Mouse (Mus musculus) midbrain, embryonic 15.5 days (tissue): Measurements from ENCODE around the gene Tmem270. TPM values are rescaled to one million over a fixed set of nuclear protein-coding genes. Genes with fewer than 3 reads are reported as not detected.

Experiments used
- ATAC-seq: fragments of 200-750 bp; cut with Nextera tagmentation; replicated peaks from 2 replicates; pipeline ENCODE4 v1.8.0; 2017; ENCODE audit warnings: moderate TSS enrichment
- H3K27ac ChIP-seq: fragments of 300-500 bp; sonication (generic); 2 replicates; pipeline ENCODE4 v1.5.1; 2015; ENCODE audit warnings: mild to moderate bottlenecking, inconsistent platforms
- H3K27me3 ChIP-seq: fragments of 300-500 bp; sonication (generic); replicated peaks from 2 replicates; pipeline ENCODE4 v1.6.1; 2015; ENCODE audit warnings: inconsistent platforms
- H3K36me3 ChIP-seq: fragments of 300-500 bp; sonication (generic); replicated peaks from 2 replicates; pipeline ENCODE4 v1.6.1; 2015; ENCODE audit warnings: inconsistent platforms
- H3K4me1 ChIP-seq: fragments of 300-500 bp; sonication (generic); 2 replicates; pipeline ENCODE4 v1.6.1; 2015; ENCODE audit warnings: inconsistent platforms
- H3K4me2 ChIP-seq: fragments of 300-500 bp; sonication (generic); 2 replicates; pipeline ENCODE4 v1.6.1; 2015; ENCODE audit warnings: inconsistent platforms, mild to moderate bottlenecking, moderate library complexity
- H3K4me3 ChIP-seq: fragments of 300-500 bp; sonication (generic); 2 replicates; pipeline ENCODE4 v1.5.1; 2015; ENCODE audit warnings: mild to moderate bottlenecking, inconsistent platforms
- H3K9ac ChIP-seq: fragments of 300-500 bp; sonication (generic); 2 replicates; pipeline ENCODE4 v1.6.1; 2015; ENCODE audit warnings: mild to moderate bottlenecking, inconsistent platforms
- H3K9me3 ChIP-seq: fragments of 300-500 bp; sonication (generic); 2 replicates; pipeline ENCODE4 v1.6.1; 2016; ENCODE audit warnings: inconsistent platforms
- WGBS: fragments of 180-500 bp; shearing (Covaris S2); methylation state at CpG from one replicate; pipeline ENCODE4 v1.1.7; 2015; ENCODE audit warnings: mixed read lengths; 5-methylcytosine and 5-hydroxymethylcytosine counted together
- polyA plus RNA-seq: library from polyadenylated mRNA; unstranded; fragments of >200 nt; fragmentation: Nextera tagmentation; extraction: Ambion mirVana; gene quantifications from 2 replicates; pipeline ENCODE4 v1.2.1, GENCODE M21; 2015

Gene Tmem270
- polyA plus RNA-seq, 1 experiment from 2014 or later, result not detected

DNA sequence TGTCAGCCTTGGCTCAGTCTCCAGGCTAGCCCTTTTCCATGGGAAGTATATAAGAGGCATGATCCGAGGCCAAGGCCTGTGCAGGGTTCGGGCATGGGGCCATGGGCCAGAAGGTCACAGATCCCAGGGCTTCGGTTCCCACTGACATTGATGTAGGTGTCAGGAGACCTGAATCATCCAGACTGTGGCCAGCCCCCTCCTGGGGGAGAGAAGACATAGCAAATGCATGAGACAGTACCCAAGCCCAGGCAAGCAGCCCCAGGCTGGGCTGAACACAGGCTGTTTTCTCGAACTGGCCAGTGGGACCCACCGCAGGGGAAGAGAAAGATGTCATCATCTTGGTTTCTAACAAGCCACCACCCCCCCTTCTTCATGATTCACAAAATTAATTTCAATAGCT is 33.9 kb downstream of the Tmem270 start:
- no peak overlapping the region for H3K27ac ChIP-seq
- no peaks in the 10 kb centered on the region for H3K27me3 ChIP-seq
- H3K4me2 ChIP-seq, result no peak overlapping the region
- no peak for ATAC-seq
- no peaks in the 10 kb centered on the region for H3K4me1 ChIP-seq
- H3K9ac ChIP-seq, result no peak overlapping the region
- no peak overlapping the region for H3K4me3 ChIP-seq
- H3K36me3 ChIP-seq, result no peaks in the 10 kb centered on the region
- 68% methylated on average over 5 of the region's 5 CpGs for WGBS
- H3K9me3 ChIP-seq, result no peaks in the 10 kb centered on the region

DNA sequence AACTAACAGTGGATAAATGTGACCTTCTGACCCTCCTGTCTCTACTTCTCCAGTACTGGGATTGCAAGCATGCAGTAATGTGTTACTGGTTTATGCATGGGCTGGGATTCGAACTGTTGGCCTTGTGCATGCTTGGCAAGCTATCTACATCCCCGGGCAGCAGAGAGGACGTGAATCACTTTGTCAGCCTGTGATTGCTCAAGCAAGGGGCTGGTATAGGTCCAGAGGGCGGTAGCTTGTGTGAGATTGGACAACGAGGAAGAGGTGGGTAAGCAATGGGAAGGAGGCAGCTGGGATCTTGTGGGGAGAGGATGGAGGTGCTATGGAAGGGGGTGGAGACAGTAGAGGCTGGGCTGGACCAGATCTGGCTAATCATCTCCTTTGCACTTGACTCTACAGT is 38.0 kb downstream of the Tmem270 start:
- Histone ChIP-seq H3K4me3 (no peak overlapping the region), H3K4me2 (no peak overlapping the region), H3K27me3 (no peaks in the 10 kb centered on the region), H3K4me1 (no peaks in the 10 kb centered on the region), H3K27ac (no peak overlapping the region), H3K9ac (no peak overlapping the region), H3K9me3 (no peaks in the 10 kb centered on the region), H3K36me3 (no peaks in the 10 kb centered on the region)
- 81% methylated on average over 5 of the region's 5 CpGs for WGBS
- ATAC-seq, result no peak

DNA sequence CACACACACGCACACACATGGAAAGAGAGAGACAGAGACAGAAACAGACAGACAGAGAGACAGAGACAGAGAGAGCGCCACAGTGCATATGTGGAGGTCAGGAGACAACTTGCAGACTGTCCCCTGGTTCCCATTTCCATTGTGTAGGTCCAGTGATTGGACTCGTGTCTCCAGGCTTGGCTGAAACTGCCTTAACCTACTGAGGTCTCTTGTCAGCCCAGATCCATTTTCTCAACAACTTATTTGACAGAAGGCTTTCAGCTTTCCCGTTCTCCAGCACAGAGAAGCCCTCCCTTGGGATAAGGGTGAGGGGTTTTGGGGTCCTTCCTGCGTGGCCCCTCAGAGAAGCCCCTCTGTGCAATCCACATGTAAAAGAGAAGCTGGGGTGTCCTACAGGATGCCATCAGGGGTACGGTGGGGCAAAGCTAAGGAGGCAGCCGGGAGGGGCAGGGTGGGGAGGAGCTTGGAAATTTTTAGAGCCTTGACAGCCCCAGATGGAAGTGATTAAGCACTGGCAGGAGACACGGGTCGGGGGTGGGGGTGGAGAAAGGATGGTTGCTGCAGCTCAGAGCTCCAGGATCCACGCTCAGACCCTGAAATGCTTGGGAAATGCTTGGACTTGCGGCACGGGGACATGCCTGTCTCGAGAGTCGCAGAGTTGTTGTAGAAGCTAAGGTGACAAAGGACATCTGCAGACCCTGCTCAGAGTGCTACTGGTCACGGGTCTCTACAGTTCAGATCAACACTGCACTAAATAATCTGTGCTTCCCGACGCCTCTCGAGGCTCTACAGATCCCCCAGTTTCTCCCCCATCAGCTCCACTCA is 39.0 kb downstream of the Tmem270 start:
- Histone ChIP-seq H3K4me1 (no peaks in the 10 kb centered on the region), H3K4me3 (no peak overlapping the region), H3K27me3 (no peaks in the 10 kb centered on the region), H3K36me3 (no peaks in the 10 kb centered on the region), H3K9ac (no peak overlapping the region), H3K9me3 (no peaks in the 10 kb centered on the region), H3K4me2 (no peak overlapping the region), H3K27ac (no peak overlapping the region)
- no peak for ATAC-seq
- WGBS, result 77% methylated on average over 18 of the region's 18 CpGs

DNA sequence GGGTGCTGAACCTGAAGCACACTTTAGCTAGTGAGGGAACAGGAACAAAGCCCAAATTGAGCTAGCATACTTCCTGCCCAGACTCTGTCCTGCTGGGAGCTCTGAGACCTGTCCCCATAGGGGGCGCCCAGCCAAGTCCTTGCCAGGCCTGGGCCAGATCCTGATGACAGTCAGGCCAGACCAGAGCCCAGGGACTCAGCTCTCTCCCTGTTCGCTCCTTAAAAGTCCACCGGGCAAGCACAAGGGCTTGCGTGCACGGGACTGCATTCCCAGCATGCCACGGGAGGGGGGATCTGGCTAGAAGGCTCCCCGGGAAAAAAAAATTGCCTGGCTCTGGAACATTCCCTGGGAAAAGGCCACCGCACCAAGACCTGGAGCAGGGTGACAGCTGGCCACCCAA is 41.4 kb downstream of the Tmem270 start:
- no peak overlapping the region for H3K4me2 ChIP-seq
- no peak overlapping the region for H3K4me3 ChIP-seq
- no peak overlapping the region for H3K27ac ChIP-seq
- no peaks in the 10 kb centered on the region for H3K27me3 ChIP-seq
- no peaks in the 10 kb centered on the region for H3K4me1 ChIP-seq
- H3K36me3 ChIP-seq, result no peaks in the 10 kb centered on the region
- no peak for ATAC-seq
- H3K9ac ChIP-seq, result no peak overlapping the region
- H3K9me3 ChIP-seq, result no peaks in the 10 kb centered on the region
- 61% methylated on average over 8 of the region's 8 CpGs for WGBS

DNA sequence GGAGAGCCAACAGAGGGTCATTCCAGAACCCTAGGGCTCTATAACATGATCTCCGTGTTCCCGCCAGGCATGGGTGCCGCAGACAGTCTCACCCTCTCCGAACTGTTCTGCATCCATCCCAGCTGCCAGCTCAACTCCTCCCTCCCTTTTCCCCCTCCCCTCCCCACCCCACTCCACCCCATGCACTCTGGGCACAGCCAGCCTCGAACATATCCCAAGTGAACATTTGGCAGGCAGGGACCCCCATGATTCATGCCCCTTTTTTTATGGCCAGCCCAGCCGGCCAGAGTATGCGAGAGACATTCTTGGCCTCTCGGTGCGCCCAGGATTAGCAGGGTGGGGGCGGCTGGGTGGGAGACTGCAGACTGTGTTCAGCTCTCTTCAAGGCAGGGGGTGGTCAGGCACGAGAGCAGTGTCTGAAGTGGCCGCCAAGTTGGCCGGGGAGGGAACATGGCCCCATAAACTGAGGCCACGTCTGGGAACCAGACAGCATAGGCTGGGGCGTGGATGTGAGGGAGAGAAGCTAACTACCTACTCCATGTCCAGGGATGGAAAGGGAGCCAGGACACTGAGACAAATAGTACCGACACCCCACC is 44.5 kb downstream of the Tmem270 start:
- Histone ChIP-seq H3K4me2 (no peak overlapping the region), H3K36me3 (no peaks in the 10 kb centered on the region), H3K9ac (no peak overlapping the region), H3K4me3 (no peak overlapping the region), H3K27me3 (no peaks in the 10 kb centered on the region), H3K4me1 (no peaks in the 10 kb centered on the region), H3K27ac (no peak overlapping the region), H3K9me3 (no peaks in the 10 kb centered on the region)
- 75% methylated on average over 16 of the region's 16 CpGs for WGBS
- no peak for ATAC-seq

DNA sequence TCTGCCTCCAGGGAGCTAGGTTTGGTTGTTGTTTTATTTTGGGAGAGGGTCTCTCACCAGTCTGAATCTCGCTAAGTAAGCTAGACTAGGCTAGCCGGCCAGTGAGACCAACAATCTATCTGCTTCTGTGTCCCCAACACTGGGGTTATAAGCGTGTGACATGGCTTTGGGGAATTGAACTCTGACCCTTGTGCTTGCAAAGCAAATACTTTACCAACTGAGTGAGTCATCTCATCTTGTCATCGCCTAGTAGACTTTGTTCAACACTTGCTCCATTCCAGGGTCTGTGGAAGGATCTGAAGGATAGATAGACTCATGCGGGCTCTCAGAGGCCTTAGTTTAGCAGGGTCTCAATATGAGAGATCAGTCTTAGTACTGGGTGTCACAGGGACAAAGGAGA is 47.3 kb downstream of the Tmem270 start:
- H3K27ac ChIP-seq, result no peak overlapping the region
- H3K4me2 ChIP-seq, result no peak overlapping the region
- no peaks in the 10 kb centered on the region for H3K9me3 ChIP-seq
- H3K27me3 ChIP-seq, result no peaks in the 10 kb centered on the region
- no peaks in the 10 kb centered on the region for H3K36me3 ChIP-seq
- ATAC-seq, result no peak
- no peak overlapping the region for H3K4me3 ChIP-seq
- WGBS, result 88% methylated on average over 5 of the region's 5 CpGs
- H3K4me1 ChIP-seq, result no peaks in the 10 kb centered on the region
- H3K9ac ChIP-seq, result no peak overlapping the region

DNA sequence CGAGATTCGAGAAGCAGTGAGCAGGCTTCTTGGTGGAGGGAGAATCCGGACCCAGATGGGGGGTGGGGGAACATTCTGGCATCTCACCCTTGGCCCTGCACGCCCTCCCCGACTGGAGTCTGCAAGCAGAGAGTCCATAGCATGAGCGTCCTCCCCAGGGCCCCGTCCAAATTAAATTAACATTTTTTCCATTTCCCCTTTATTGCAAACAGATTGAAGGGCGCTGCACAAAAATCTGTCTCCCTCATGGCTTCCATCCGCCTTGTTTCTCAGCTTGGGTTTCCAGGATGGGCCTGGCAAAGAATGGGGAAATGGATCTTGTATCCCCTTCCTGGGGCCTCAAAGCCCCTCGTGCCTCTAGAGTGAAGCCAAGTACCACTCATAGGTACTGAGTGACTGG is 48.2 kb downstream of the Tmem270 start:
- 81% methylated on average over 10 of the region's 10 CpGs for WGBS
- no peaks in the 10 kb centered on the region for H3K4me1 ChIP-seq
- ATAC-seq, result no peak
- no peaks in the 10 kb centered on the region for H3K9me3 ChIP-seq
- H3K27me3 ChIP-seq, result no peaks in the 10 kb centered on the region
- no peaks in the 10 kb centered on the region for H3K36me3 ChIP-seq
- no peak overlapping the region for H3K27ac ChIP-seq
- H3K9ac ChIP-seq, result no peak overlapping the region
- H3K4me2 ChIP-seq, result no peak overlapping the region
- H3K4me3 ChIP-seq, result no peak overlapping the region

DNA sequence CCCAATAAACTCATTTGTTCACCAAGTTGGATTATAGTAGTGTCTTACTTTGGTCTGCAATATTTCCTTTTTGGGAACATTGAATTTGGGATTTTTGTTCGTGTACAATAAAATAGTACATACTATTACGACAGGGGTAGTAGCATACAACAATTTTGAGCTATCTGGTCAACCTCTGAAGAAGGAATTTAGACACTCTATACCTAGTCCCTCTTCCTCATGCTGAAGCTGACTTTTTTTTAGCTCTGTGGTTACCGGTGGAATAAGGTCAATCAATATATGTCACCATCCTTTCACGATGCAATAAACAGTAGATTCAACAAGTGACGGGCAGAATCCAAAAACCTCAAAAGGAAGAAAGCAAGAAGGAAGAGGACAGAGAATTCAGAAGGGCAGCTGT is 53.7 kb downstream of the Tmem270 start:
- ATAC-seq, result no peak
- no peak overlapping the region for H3K4me3 ChIP-seq
- no peaks in the 10 kb centered on the region for H3K36me3 ChIP-seq
- 93% methylated on average over 5 of the region's 5 CpGs for WGBS
- no peak overlapping the region for H3K27ac ChIP-seq
- H3K4me1 ChIP-seq, result no peaks in the 10 kb centered on the region
- H3K9me3 ChIP-seq, result no peaks in the 10 kb centered on the region
- H3K27me3 ChIP-seq, result no peaks in the 10 kb centered on the region
- no peak overlapping the region for H3K4me2 ChIP-seq
- no peak overlapping the region for H3K9ac ChIP-seq

Other genes starting within 250 kb of the Tmem270 start
- 21.6 and 25.1 TPM in 2 replicates for gene Limk1, start 218.1 kb downstream of the Tmem270 start, polyA plus RNA-seq
- gene Eln, start 159.4 kb downstream of the Tmem270 start, polyA plus RNA-seq, result 8.7 and 9.3 TPM in 2 replicates
- gene Cldn13, start 8.8 kb upstream of the Tmem270 start, polyA plus RNA-seq, result 0.32 TPM in 1 of 2 replicates, not detected in the other
- gene Mettl27, start 25.6 kb upstream of the Tmem270 start, polyA plus RNA-seq, result 7.2 and 8.4 TPM in 2 replicates
- not detected in 2 replicates for gene Cldn4, start 40.2 kb upstream of the Tmem270 start, polyA plus RNA-seq
- 2.1 and 3.0 TPM in 2 replicates for gene Cldn3, start 79.5 kb upstream of the Tmem270 start, polyA plus RNA-seq
- 68.4 and 70.1 TPM in 2 replicates for gene Abhd11, start 102.4 kb upstream of the Tmem270 start, polyA plus RNA-seq
- gene Stx1a, start 116.7 kb upstream of the Tmem270 start, polyA plus RNA-seq, result 156 and 157 TPM in 2 replicates
- 43.4 and 47.8 TPM in 2 replicates for gene Dnajc30, start 157.5 kb upstream of the Tmem270 start, polyA plus RNA-seq
- 78.1 and 82.5 TPM in 2 replicates for gene Bud23, start 158.2 kb upstream of the Tmem270 start, polyA plus RNA-seq
- gene Vps37d, start 171.5 kb upstream of the Tmem270 start, polyA plus RNA-seq, result 39.5 and 47.8 TPM in 2 replicates
- 0.81 and 0.91 TPM in 2 replicates for gene Mlxipl, start 183.2 kb upstream of the Tmem270 start, polyA plus RNA-seq
- 13.2 and 13.4 TPM in 2 replicates for gene Tbl2, start 242.9 kb upstream of the Tmem270 start, polyA plus RNA-seq